Mouse (Mus musculus) G1E (cell line): ENCODE results near the gene Gm10803. TPM values are rescaled to one million over a fixed set of nuclear protein-coding genes. Genes with fewer than 3 reads are reported as not detected.

Source experiments
- ATAC-seq: 2 replicates; pipeline ENCODE4 v1.8.0; 2016; ENCODE audit warnings: mild to moderate bottlenecking; ENCODE audit not compliant: insufficient number of reproducible peaks, poor library complexity, low FRiP score, severe bottlenecking; ENCODE audit errors: extremely low read depth
- DNase-seq: peaks from one replicate; pipeline ENCODE4 v3.0.0; 2012; ENCODE audit warnings: low spot score
- H3K27me3 ChIP-seq: 2 replicates; pipeline ENCODE4 v1.6.1; 2012; ENCODE audit warnings: mild to moderate bottlenecking, low read length, inconsistent platforms; ENCODE audit not compliant: insufficient read depth
- H3K36me3 ChIP-seq: replicated peaks from 2 replicates; pipeline ENCODE3; 2012; ENCODE audit warnings: mild to moderate bottlenecking, inconsistent platforms
- H3K4me1 ChIP-seq: 2 replicates; pipeline ENCODE4 v1.6.1; 2012; ENCODE audit warnings: low read depth, low read length, inconsistent platforms, mixed read lengths; ENCODE audit not compliant: insufficient read depth
- H3K4me3 ChIP-seq: 2 replicates; pipeline ENCODE4 v1.5.1; 2012; ENCODE audit warnings: low read depth, mild to moderate bottlenecking, inconsistent platforms, low read length, moderate library complexity, mixed read lengths
- H3K9me3 ChIP-seq: replicated peaks from 2 replicates; pipeline ENCODE4 v1.6.1; 2012; ENCODE audit warnings: inconsistent platforms
- CTCF ChIP-seq: IDR thresholded peaks from 2 replicates; pipeline ENCODE4 v1.5.1; 2012; ENCODE audit warnings: low read depth, low read length, inconsistent platforms, mixed read lengths
- GATA1 ChIP-seq: IDR thresholded peaks from 2 replicates; pipeline ENCODE4 v1.6.1; 2012; ENCODE audit warnings: borderline replicate concordance, low read length, inconsistent platforms, mixed read lengths
- GATA2 ChIP-seq: IDR thresholded peaks from 2 replicates; pipeline ENCODE4 v1.6.1; 2012; ENCODE audit warnings: low read depth, low read length, inconsistent platforms, borderline replicate concordance
- POLR2AphosphoS5 ChIP-seq: IDR thresholded peaks from 2 replicates; pipeline ENCODE4 v1.6.1; 2012; ENCODE audit warnings: low read depth, low read length, inconsistent platforms; ENCODE audit not compliant: insufficient replicate concordance
- TAL1 ChIP-seq: conservative IDR thresholded peaks from 2 replicates; pipeline ENCODE4 v1.6.1; 2012; ENCODE audit warnings: low read depth, low read length, inconsistent platforms, mixed read lengths
- polyA plus RNA-seq: library from polyadenylated mRNA; stranded (reverse); fragments of >175 nt; gene quantifications from 2 replicates; pipeline ENCODE4 v1.2.3, GENCODE M21; 2012
- total RNA-seq, 2 experiments: library from RNA; stranded (forward) in 1 of 2; stranded (reverse) in 1 of 2; fragments of 200-1000 nt in 1 of 2; fragments of >200 nt in 1 of 2; fragmentation: Nextera tagmentation in 1 of 2; gene quantifications; 2 replicates each; pipeline ENCODE4 v1.2.3; 2014 to 2017

Gm10803 gene
- total and polyA plus RNA-seq, 3 experiments, result not detected

DNA sequence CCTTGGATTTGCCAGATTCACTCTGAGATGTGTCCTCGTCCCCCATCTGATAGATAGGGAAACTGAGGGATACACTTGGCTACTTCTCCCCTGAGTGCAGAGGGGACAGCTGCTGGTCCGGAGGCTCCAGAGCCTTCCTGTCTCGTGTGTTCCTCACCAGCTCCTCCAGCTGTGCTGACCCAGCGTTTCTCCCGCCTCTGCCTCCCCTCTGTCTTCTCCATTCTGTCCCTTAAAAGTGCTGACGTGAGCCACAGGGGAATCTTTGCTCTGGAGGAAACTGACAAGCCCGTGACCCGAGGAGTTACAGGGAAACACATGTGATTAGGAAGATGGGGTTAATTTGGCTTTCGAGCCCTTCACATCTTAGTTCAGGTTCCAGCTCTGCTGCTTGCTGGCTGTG lies 39.4 kb downstream of the Gm10803 start:
- TF ChIP-seq POLR2AphosphoS5 (no peak), TAL1 (no peak), GATA2 (no peak), CTCF (no peak), GATA1 (no peak)
- Histone ChIP-seq H3K9me3 (no peaks in the 10 kb centered on the region), H3K27me3 (no peaks in the 10 kb centered on the region; the same call in 1 of the 2 replicates), H3K4me1 (no peaks in the 10 kb centered on the region), H3K4me3 (no peak overlapping the region), H3K36me3 (no peaks in the 10 kb centered on the region)
- DNase-seq, result no peak
- ATAC-seq, result no peak

DNA sequence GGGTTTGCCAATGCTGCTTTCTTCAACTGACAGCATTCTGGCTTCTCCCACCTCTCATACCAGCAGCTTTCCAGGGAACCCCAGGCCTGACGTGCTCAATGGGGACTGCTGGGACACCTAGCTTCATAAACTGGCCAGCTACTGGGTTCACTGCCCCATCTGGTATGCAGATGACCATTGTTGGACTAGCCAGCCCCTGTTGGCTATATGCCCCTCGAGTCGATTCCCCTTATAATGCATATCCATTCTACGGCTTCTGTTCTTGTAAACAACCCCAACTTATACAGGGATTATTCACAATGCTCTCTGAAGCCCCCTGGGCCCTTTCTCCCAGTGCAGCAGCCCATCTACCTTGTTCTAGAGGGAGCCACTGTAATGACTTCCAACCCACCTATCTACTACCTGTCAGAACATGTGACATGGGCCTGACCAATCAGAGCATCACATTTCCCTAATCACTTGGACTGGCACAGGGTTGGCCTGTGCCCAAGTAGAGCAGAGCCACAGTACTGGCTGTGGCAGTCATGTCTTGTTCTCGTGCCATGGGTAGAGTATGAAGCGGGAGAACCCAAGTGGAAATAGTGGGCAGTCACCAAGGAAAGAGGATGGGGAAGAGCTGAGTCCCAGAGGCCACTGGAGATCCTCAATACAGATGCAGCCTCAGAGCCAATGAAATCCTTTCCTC lies 44.4 kb downstream of the Gm10803 start:
- ATAC-seq (no peak), DNase-seq (no peak)
- Histone ChIP-seq H3K27me3 (peaks cover 1% of the 10 kb centered on the region; the same call in 1 of the 2 replicates), H3K9me3 (no peaks in the 10 kb centered on the region), H3K36me3 (no peaks in the 10 kb centered on the region), H3K4me3 (no peak overlapping the region), H3K4me1 (no peaks in the 10 kb centered on the region)
- TF ChIP-seq GATA2, result no peak
- TF ChIP-seq POLR2AphosphoS5, result no peak
- no peak for TF ChIP-seq TAL1

DNA sequence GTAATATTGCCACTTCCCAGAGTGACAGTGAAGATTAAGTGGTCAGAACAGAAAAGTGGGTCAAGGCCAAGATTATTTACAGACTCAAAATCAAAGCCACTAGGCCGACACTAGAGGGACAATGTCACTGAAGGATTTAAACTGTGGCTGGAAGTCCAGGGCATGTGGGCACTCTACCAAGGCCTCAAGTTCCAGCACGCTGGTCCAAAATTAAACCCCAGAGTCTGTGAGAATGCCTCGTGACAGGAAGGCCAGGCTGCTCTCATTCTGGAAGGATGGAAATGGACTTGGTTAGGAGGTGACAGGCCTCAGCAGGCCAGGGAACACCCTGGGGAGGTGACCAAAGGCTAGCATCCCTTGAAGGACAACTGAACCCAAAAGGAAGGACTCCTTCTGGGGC lies 48.4 kb downstream of the Gm10803 start:
- Histone ChIP-seq H3K4me3 (no peak overlapping the region), H3K27me3 (peaks cover 9% of the 10 kb centered on the region; the same call in 1 of the 2 replicates), H3K4me1 (no peaks in the 10 kb centered on the region), H3K36me3 (no peaks in the 10 kb centered on the region), H3K9me3 (no peaks in the 10 kb centered on the region)
- no peak for ATAC-seq
- no peak for DNase-seq
- TF ChIP-seq TAL1, result no peak
- TF ChIP-seq GATA1, result no peak
- no peak for TF ChIP-seq GATA2
- no peak for TF ChIP-seq CTCF
- TF ChIP-seq POLR2AphosphoS5, result no peak

DNA sequence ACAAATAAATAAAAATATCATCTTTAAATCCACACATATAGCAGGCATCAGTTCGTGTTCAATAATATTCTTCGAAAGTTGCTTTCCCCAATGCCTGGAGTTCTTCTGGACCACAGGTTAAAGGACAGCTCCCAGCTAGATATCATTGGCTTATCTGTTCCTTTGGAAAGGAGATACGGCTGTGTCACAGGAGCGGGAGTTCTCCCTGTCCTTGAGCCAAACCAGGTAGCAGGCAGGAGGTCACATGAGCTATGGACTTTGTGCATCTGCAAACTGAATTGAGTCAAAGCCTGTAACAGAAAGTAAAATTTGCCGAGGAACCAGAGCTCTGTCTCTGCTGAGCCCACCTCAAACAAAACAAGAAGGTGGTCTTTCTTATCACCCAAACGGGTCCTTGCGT lies 52.7 kb downstream of the Gm10803 start:
- DNase-seq (no peak), ATAC-seq (no peak)
- Histone ChIP-seq H3K4me3 (no peak overlapping the region), H3K27me3 (peaks cover 11% of the 10 kb centered on the region; the same call in 1 of the 2 replicates), H3K9me3 (no peaks in the 10 kb centered on the region), H3K36me3 (no peaks in the 10 kb centered on the region), H3K4me1 (no peaks in the 10 kb centered on the region)
- TF ChIP-seq TAL1 (no peak), POLR2AphosphoS5 (no peak), CTCF (no peak), GATA1 (no peak), GATA2 (no peak)

Other genes with a start within 250 kb of the Gm10803 start
- 9.0 and 10.6 TPM in 2 replicates for gene Tspan18, start 226.1 kb upstream of the Gm10803 start, total RNA-seq (2014; fragmentation: Nextera tagmentation)
- 4.2 and 6.9 TPM in 2 replicates for gene Tspan18, start 226.1 kb upstream of the Gm10803 start, total RNA-seq (2017)
- gene Tspan18, start 226.1 kb upstream of the Gm10803 start, polyA plus RNA-seq, result 8.5 and 10.5 TPM in 2 replicates
- gene Cd82, start 97.4 kb upstream of the Gm10803 start, total RNA-seq (2014; fragmentation: Nextera tagmentation), result 30.6 TPM in 1 of 2 replicates, not detected in the other
- 0.87 and 1.5 TPM in 2 replicates for gene Cd82, start 97.4 kb upstream of the Gm10803 start, total RNA-seq (2017)
- gene Cd82, start 97.4 kb upstream of the Gm10803 start, polyA plus RNA-seq, result 0.20 and 0.24 TPM in 2 replicates
- not detected in 2 replicates for gene Alx4, start 81.8 kb downstream of the Gm10803 start, total RNA-seq (2014; fragmentation: Nextera tagmentation)
- gene Alx4, start 81.8 kb downstream of the Gm10803 start, total RNA-seq (2017), result under 0.01 and 0.11 TPM in 2 replicates
- not detected in 2 replicates for gene Alx4, start 81.8 kb downstream of the Gm10803 start, polyA plus RNA-seq